Mouse (Mus musculus): Measurements from ENCODE around the gene Spats2l.

- TF ChIP-seq RCOR1 (IDR thresholded peaks at IDR 0.05; ENCODE audit: low read depth, low read length) = no peak
- TF ChIP-seq MAFK (IDR thresholded peaks at IDR 0.05; ENCODE audit: borderline replicate concordance, low read depth, low read length) = no peak
- TF ChIP-seq EP300 (IDR thresholded peaks at IDR 0.05; ENCODE audit: low read depth in 1 of 2, low read length in 2 of 2) = no peak
- TF ChIP-seq CTCF (IDR thresholded peaks at IDR 0.05 in 2 of 3, conservative IDR thresholded peaks at IDR 0.05 in 1 of 3; ENCODE audit: control insufficient read depth in 1 of 3, insufficient read depth in 1 of 3, low read depth in 2 of 3, low read length in 3 of 3, poor library complexity in 1 of 3, severe bottlenecking in 1 of 3) = no peak
- TF ChIP-seq CHD2 (IDR thresholded peaks at IDR 0.05; ENCODE audit: low read length) = no peak
- no peak for TF ChIP-seq BHLHE40 (IDR thresholded peaks at IDR 0.05; ENCODE audit: borderline replicate concordance, low read depth, low read length)
These were observed 25.4 kb downstream of the Spats2l start for GRCm38 (mm10) chr1:57799398-57799797.

Data from MEL (cell line).